25 mouse cellular contexts compared by ENCODE assay signal in the genomic region with DNA sequence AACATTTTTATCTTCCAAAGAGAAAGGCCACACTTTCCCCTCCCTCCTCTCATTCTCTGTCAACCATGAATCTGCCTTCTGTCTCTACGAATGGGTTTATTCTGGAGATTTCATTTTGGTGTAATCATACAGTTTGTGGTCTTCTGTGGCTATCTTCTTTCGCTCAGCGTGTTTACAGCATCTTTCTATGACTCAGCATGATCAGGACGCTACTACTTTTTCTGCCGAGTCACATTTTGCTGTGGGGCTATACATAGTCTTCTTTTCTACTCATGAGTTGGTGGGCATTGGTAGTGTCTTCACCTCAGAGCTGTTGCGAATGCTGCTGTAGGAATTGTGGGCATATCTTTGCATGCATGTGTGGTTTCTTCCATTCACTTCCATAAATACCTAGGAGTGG.
A peak's percentile ranks its signal among the peaks of the same experiment; 100 is the strongest.
DNase-seq lines count a peak whose midpoint lies in the region; ATAC-seq and TF ChIP-seq lines count a peak whose summit lies in the region.
"Had no signal": no experiment of that assay in that cellular context is flagged by ENCODE, and none has a peak within 500 bp of the region (broad histone marks: within the 10 kb centered on the region; RNA-seq: fewer than 3 reads in every experiment).

No protein-coding gene starts in this region.

- no peak overlapping the region for H3K9ac ChIP-seq in heart, embryonic 12.5 days
- no peak overlapping the region for H3K9ac ChIP-seq in heart, embryonic 11.5 days (ENCODE audit: low read depth, low read length)
- no peak overlapping the region for H3K9ac ChIP-seq in liver, embryonic 16.5 days (ENCODE audit: low read depth, low read length)
- H3K9ac ChIP-seq in kidney, embryonic 15.5 days = no peak overlapping the region
- H3K9ac ChIP-seq: hindbrain, embryonic 14.5 days; limb, embryonic 13.5 days; lung, embryonic 15.5 days had no signal

- no peaks in the 10 kb centered on the region for H3K9me3 ChIP-seq in heart, embryonic 12.5 days (replicated peaks)
- no peaks in the 10 kb centered on the region for H3K9me3 ChIP-seq in heart, embryonic 11.5 days (replicated peaks; ENCODE audit: control insufficient read depth, low read length)
- no peaks in the 10 kb centered on the region for H3K9me3 ChIP-seq in liver, embryonic 16.5 days (replicated peaks; ENCODE audit: control insufficient read depth, low read length)
- H3K9me3 ChIP-seq in kidney, embryonic 15.5 days (replicated peaks) = no peaks in the 10 kb centered on the region
- H3K9me3 ChIP-seq: embryonic facial prominence, embryonic 10.5 days; forebrain, embryonic 10.5 days; limb, embryonic 13.5 days; lung, embryonic 15.5 days had no signal

- DNase-seq in 3T3-L1 (ENCODE audit: low read depth, low spot score) = peak; percentile 39
- peak; percentile 24 for DNase-seq in c-Kit-negative CD71-positive TER-119-positive erythroid progenitor cells, embryonic 14.5 days (ENCODE audit: low read depth, low spot score)
- DNase-seq in layer of hippocampus, adult 2 months (ENCODE audit: low spot score in 2 of 2) = no peak
- DNase-seq: adrenal gland, postnatal 14 days; B cell, adult 2 months; cerebellum, adult 9-10 months; gastrocnemius, postnatal 10 days; heart, postnatal 4 days; kidney, adult 8-10 months; kidney, postnatal 14 days; layer of hippocampus, postnatal 36 days; thymus, postnatal 36 days had no signal

- 84% methylated on average over 6 of the region's 6 CpGs for WGBS in heart, embryonic 12.5 days
- 77% methylated on average over 6 of the region's 6 CpGs for WGBS in heart, embryonic 11.5 days (ENCODE audit: insufficient replicate concordance)
- 47% methylated on average over 6 of the region's 6 CpGs for WGBS in liver, embryonic 16.5 days (ENCODE audit: insufficient replicate concordance)
- WGBS in kidney, embryonic 15.5 days = 90% methylated on average over 6 of the region's 6 CpGs

- no peaks in the 10 kb centered on the region for H3K36me3 ChIP-seq in heart, embryonic 12.5 days
- H3K36me3 ChIP-seq in heart, embryonic 11.5 days (ENCODE audit: control insufficient read depth, insufficient read depth, low read length) = no peaks in the 10 kb centered on the region
- H3K36me3 ChIP-seq in liver, embryonic 16.5 days (ENCODE audit: control insufficient read depth, insufficient read depth) = no peaks in the 10 kb centered on the region
- H3K36me3 ChIP-seq in kidney, embryonic 15.5 days = no peaks in the 10 kb centered on the region
- H3K36me3 ChIP-seq: embryonic facial prominence, embryonic 10.5 days; forebrain, embryonic 10.5 days; limb, embryonic 13.5 days; lung, embryonic 15.5 days had no signal

- peak; percentile 87 for ATAC-seq in heart, embryonic 12.5 days (ENCODE audit: insufficient number of reproducible peaks, low FRiP score)
- no peak for ATAC-seq in heart, embryonic 11.5 days (replicated peaks; ENCODE audit: insufficient number of reproducible peaks, low FRiP score, low TSS enrichment)
- peak; percentile 76; the same call in 1 of the 2 replicates for ATAC-seq in liver, embryonic 16.5 days (ENCODE audit: low read depth)
- no peak for ATAC-seq in kidney, embryonic 15.5 days (replicated peaks; ENCODE audit: low FRiP score)
- ATAC-seq: forebrain, embryonic 16.5 days had no signal

- H3K27me3 ChIP-seq in heart, embryonic 12.5 days (replicated peaks) = no peaks in the 10 kb centered on the region
- H3K27me3 ChIP-seq in heart, embryonic 11.5 days (ENCODE audit: control insufficient read depth, insufficient read depth, low read length) = no peaks in the 10 kb centered on the region
- H3K27me3 ChIP-seq in liver, embryonic 16.5 days (ENCODE audit: control insufficient read depth, insufficient read depth, low read depth, low read length) = no peaks in the 10 kb centered on the region
- H3K27me3 ChIP-seq in kidney, embryonic 15.5 days = peaks cover 30% of the 10 kb centered on the region
- H3K27me3 ChIP-seq: CH12.LX; limb, embryonic 13.5 days; lung, embryonic 15.5 days had no signal

- H3K4me3 ChIP-seq in heart, embryonic 12.5 days = no peak overlapping the region
- H3K4me3 ChIP-seq in heart, embryonic 11.5 days (ENCODE audit: low read depth, low read length) = no peak overlapping the region
- H3K4me3 ChIP-seq in liver, embryonic 16.5 days (ENCODE audit: low read depth, low read length) = no peak overlapping the region
- no peak overlapping the region for H3K4me3 ChIP-seq in kidney, embryonic 15.5 days (replicated peaks)
- no peak overlapping the region for H3K4me3 ChIP-seq in layer of hippocampus, adult 2 months
- H3K4me3 ChIP-seq: embryonic facial prominence, embryonic 10.5 days; forebrain, embryonic 10.5 days; limb, embryonic 13.5 days; lung, embryonic 15.5 days had no signal

- H3K4me2 ChIP-seq in heart, embryonic 12.5 days = no peak overlapping the region
- H3K4me2 ChIP-seq in heart, embryonic 11.5 days = no peak overlapping the region
- H3K4me2 ChIP-seq in liver, embryonic 16.5 days (ENCODE audit: low read depth, low read length) = no peak overlapping the region
- H3K4me2 ChIP-seq in kidney, embryonic 15.5 days = no peak overlapping the region
- H3K4me2 ChIP-seq: hindbrain, embryonic 14.5 days; limb, embryonic 13.5 days; lung, embryonic 15.5 days; midbrain, embryonic 11.5 days had no signal

- TF ChIP-seq CTCF in layer of hippocampus, adult 2 months (conservative IDR thresholded peaks at IDR 0.05) = no peak

- no peak overlapping the region for H3K27ac ChIP-seq in heart, embryonic 12.5 days (ENCODE audit: poor library complexity, severe bottlenecking)
- no peak overlapping the region for H3K27ac ChIP-seq in heart, embryonic 11.5 days (ENCODE audit: low read depth, low read length)
- no peak overlapping the region for H3K27ac ChIP-seq in liver, embryonic 16.5 days (ENCODE audit: low read length)
- no peak overlapping the region for H3K27ac ChIP-seq in kidney, embryonic 15.5 days
- no peak overlapping the region for H3K27ac ChIP-seq in layer of hippocampus, adult 2 months
- H3K27ac ChIP-seq: embryonic facial prominence, embryonic 10.5 days; forebrain, embryonic 10.5 days; hindbrain, embryonic 14.5 days; limb, embryonic 13.5 days; lung, embryonic 15.5 days; macrophage had no signal

- H3K4me1 ChIP-seq in heart, embryonic 12.5 days (replicated peaks) = peaks cover 11% of the 10 kb centered on the region
- H3K4me1 ChIP-seq in heart, embryonic 11.5 days (ENCODE audit: control insufficient read depth, insufficient read depth, low read length) = peaks cover 8% of the 10 kb centered on the region
- no peaks in the 10 kb centered on the region for H3K4me1 ChIP-seq in liver, embryonic 16.5 days (ENCODE audit: control insufficient read depth, low read depth, low read length)
- H3K4me1 ChIP-seq in kidney, embryonic 15.5 days = peaks cover 23% of the 10 kb centered on the region

Comparison
In these comparisons a context has a peak if more than half of its experiments do, and no peak if none do; other contexts are left out.
1. ATAC-seq: peak in heart, embryonic 12.5 days (single experiment) and liver, embryonic 16.5 days (single experiment); none in heart, embryonic 11.5 days (single experiment) and kidney, embryonic 15.5 days (single experiment).
2. DNase-seq: peak in 3T3-L1 (single experiment) and c-Kit-negative CD71-positive TER-119-positive erythroid progenitor cells, embryonic 14.5 days (single experiment); none in layer of hippocampus, adult 2 months (0 of 2).